Mouse (Mus musculus) thymus, postnatal 25 days (tissue): ENCODE measurements around the gene Rere.
"Not testable (repeated sequence)": the region's sequence is repeated elsewhere in the genome, so short reads cannot be mapped to it uniquely, and the experiment has no call there.

Experiments
- DNase-seq: peaks from one replicate; pipeline ENCODE4 v3.0.0; 2022

Gene Rere

GRCm38 (mm10) chr4:150255181-150255580 lies 26.3 kb upstream of the Rere start:
- no peak for DNase-seq

- DNase-seq: peak; percentile 67
These were observed 23.9 kb upstream of the Rere start for GRCm38 (mm10) chr4:150257252-150258204.

GRCm38 (mm10) chr4:150258388-150258787 lies 23.1 kb upstream of the Rere start:
- DNase-seq: no peak

- no peak for DNase-seq
These were observed 21.9 kb upstream of the Rere start for GRCm38 (mm10) chr4:150259577-150259976.

- no peak for DNase-seq
These were observed 21.3 kb upstream of the Rere start for GRCm38 (mm10) chr4:150260111-150260510.

GRCm38 (mm10) chr4:150260745-150261144 lies 20.7 kb upstream of the Rere start:
- DNase-seq: no peak

- no peak for DNase-seq
These were observed 19.1 kb upstream of the Rere start for GRCm38 (mm10) chr4:150262301-150262700.

- no peak for DNase-seq
These were observed 16.5 kb upstream of the Rere start for GRCm38 (mm10) chr4:150264903-150265302.

GRCm38 (mm10) chr4:150265471-150265870 lies 16.0 kb upstream of the Rere start:
- no peak for DNase-seq

- no peak for DNase-seq
These were observed 14.7 kb upstream of the Rere start for GRCm38 (mm10) chr4:150266655-150267223.

- peak; percentile 45 for DNase-seq
These were observed 12.5 kb upstream of the Rere start for GRCm38 (mm10) chr4:150268674-150269653.

GRCm38 (mm10) chr4:150269679-150270078 lies 11.8 kb upstream of the Rere start:
- no peak for DNase-seq

- DNase-seq: not testable (repeated sequence)
These were observed 10.7 kb upstream of the Rere start for GRCm38 (mm10) chr4:150270718-150271117.

- no peak for DNase-seq
These were observed 8.7 kb upstream of the Rere start for GRCm38 (mm10) chr4:150272725-150273124.

- DNase-seq: no peak
These were observed 5.9 kb upstream of the Rere start for GRCm38 (mm10) chr4:150275531-150275930.

- DNase-seq: not testable (repeated sequence)
These were observed 2.1 kb upstream of the Rere start for GRCm38 (mm10) chr4:150279336-150279735.

GRCm38 (mm10) chr4:150280002-150280401 lies 1.4 kb upstream of the Rere start:
- DNase-seq: no peak

- no peak for DNase-seq
These were observed 987 bp upstream of the Rere start for GRCm38 (mm10) chr4:150280459-150280858.

- DNase-seq: peak; percentile 51
These were observed 615 bp downstream of the Rere start for GRCm38 (mm10) chr4:150281891-150282630.

- DNase-seq: no peak
These were observed 1.3 kb downstream of the Rere start for GRCm38 (mm10) chr4:150282631-150283334.

GRCm38 (mm10) chr4:150283335-150283638 lies 1.8 kb downstream of the Rere start:
- DNase-seq: no peak

- no peak for DNase-seq
These were observed 2.5 kb downstream of the Rere start for GRCm38 (mm10) chr4:150283993-150284392.
